Mouse (Mus musculus) heart, postnatal 10 days (tissue): Measurements from ENCODE around the gene Car5a. TPM values are rescaled to one million over a fixed set of nuclear protein-coding genes. Genes with fewer than 3 reads are reported as not detected.

Source experiments
- DNase-seq, 2 experiments: peaks; one replicate each; pipeline ENCODE4 v3.0.0; 2021
- intact Hi-C: fragments of 180-260 bp; cut with DNase I; formaldehyde crosslinking; loops from one replicate; pipeline ENCODE4 v1.15.1; 2025
- total RNA-seq, 2 experiments: library from RNA; stranded (reverse); gene quantifications; 2 replicates each; pipeline ENCODE4 v1.2.3; 2021

Car5a gene
- total RNA-seq, 2 experiments from 2014 or later = not detected

GRCm38 (mm10) chr8:121955825-121956500 lies 11.3 kb upstream of the Car5a start:
- intact Hi-C loops = no loop called here
- DNase-seq = no peak

GRCm38 (mm10) chr8:121954981-121955555 lies 10.4 kb upstream of the Car5a start:
- no peak for DNase-seq
- intact Hi-C loops = no loop called here

GRCm38 (mm10) chr8:121953821-121954545 lies 9.3 kb upstream of the Car5a start:
- intact Hi-C loops = no loop called here
- DNase-seq = no peak

- intact Hi-C loops = no loop called here
- DNase-seq = no peak
Measured at GRCm38 (mm10) chr8:121952800-121953199, 8.1 kb upstream of the Car5a start.

GRCm38 (mm10) chr8:121952122-121952521 lies 7.4 kb upstream of the Car5a start:
- intact Hi-C loops = no loop called here
- DNase-seq = no peak

GRCm38 (mm10) chr8:121951656-121952009 lies 6.9 kb upstream of the Car5a start:
- no peak for DNase-seq
- intact Hi-C loops = no loop called here

- DNase-seq = peak; percentile 82 to 83
- intact Hi-C loops = no loop called here
Measured at GRCm38 (mm10) chr8:121950749-121951655, 6.3 kb upstream of the Car5a start.

GRCm38 (mm10) chr8:121949941-121950748 lies 5.4 kb upstream of the Car5a start:
- peak; percentile 98 for DNase-seq
- intact Hi-C loops = no loop called here

GRCm38 (mm10) chr8:121949222-121949800 lies 4.6 kb upstream of the Car5a start, which contains the start of gene Banp:
Gene Banp (plus strand): TSS chr8:121949750.
- peak in 1 of 2 experiments; percentile 24 for DNase-seq
- intact Hi-C loops = no loop called here

- DNase-seq = peak in 1 of 2 experiments; percentile 25
- intact Hi-C loops = no loop called here
Measured at GRCm38 (mm10) chr8:121948321-121949145, 3.8 kb upstream of the Car5a start.

GRCm38 (mm10) chr8:121947753-121948141 lies 3.0 kb upstream of the Car5a start:
- peak; percentile 94 to 96 for DNase-seq
- intact Hi-C loops = no loop called here

GRCm38 (mm10) chr8:121947047-121947752 lies 2.5 kb upstream of the Car5a start:
- DNase-seq = no peak
- intact Hi-C loops = no loop called here

GRCm38 (mm10) chr8:121946351-121946750 lies 1.6 kb upstream of the Car5a start:
- no peak for DNase-seq
- intact Hi-C loops = no loop called here

GRCm38 (mm10) chr8:121943716-121944115 lies 988 bp downstream of the Car5a start:
- intact Hi-C loops = no loop called here
- no peak for DNase-seq

GRCm38 (mm10) chr8:121943057-121943540 lies 1.6 kb downstream of the Car5a start:
- DNase-seq = no peak
- intact Hi-C loops = no loop called here

- intact Hi-C loops = no loop called here
- DNase-seq = no peak
Measured at GRCm38 (mm10) chr8:121938732-121939131, 6.0 kb downstream of the Car5a start.

GRCm38 (mm10) chr8:121936391-121936790 lies 8.3 kb downstream of the Car5a start:
- intact Hi-C loops = no loop called here
- no peak for DNase-seq
